Mouse (Mus musculus) myocyte (in vitro differentiated cells): ENCODE data around the gene C530008M17Rik. TPM values are rescaled to one million over a fixed set of nuclear protein-coding genes. Genes with fewer than 3 reads are reported as not detected.

Experiments
- H3K27me3 ChIP-seq: one replicate; pipeline ENCODE4 v1.6.1; 2011; ENCODE audit not compliant: control insufficient read depth, insufficient read depth, insufficient read length
- H3K36me3 ChIP-seq: one replicate; pipeline ENCODE4 v1.6.1; 2011; ENCODE audit not compliant: control insufficient read depth, insufficient read depth
- H3K4me2 ChIP-seq: one replicate; pipeline ENCODE4 v1.6.1; 2011; ENCODE audit warnings: low read depth, control low read depth
- H3K4me3 ChIP-seq: one replicate; pipeline ENCODE4 v1.5.1; 2011; ENCODE audit warnings: mild to moderate bottlenecking, control low read depth, moderate library complexity
- H3K79me2 ChIP-seq: one replicate; pipeline ENCODE4 v1.6.1; 2011; ENCODE audit not compliant: control insufficient read depth, insufficient read depth
- H3ac ChIP-seq: one replicate; pipeline ENCODE4 v1.6.1; 2011; ENCODE audit not compliant: control insufficient read depth, insufficient read length
- CEBPB ChIP-seq: IDR thresholded peaks from 2 replicates; pipeline ENCODE4 v1.6.1; 2011; ENCODE audit warnings: mild to moderate bottlenecking, moderate library complexity; ENCODE audit not compliant: poor library complexity, insufficient read depth, severe bottlenecking
- E2F4 ChIP-seq: IDR thresholded peaks from one replicate; pipeline ENCODE4 v1.6.1; 2011; ENCODE audit warnings: mild to moderate bottlenecking, control low read depth, moderate library complexity; ENCODE audit not compliant: insufficient read depth
- MAX ChIP-seq: IDR thresholded peaks from one replicate; pipeline ENCODE4 v1.6.1; 2011; ENCODE audit warnings: low read depth, mild to moderate bottlenecking, control low read depth
- MYOD1 ChIP-seq, 3 experiments: IDR thresholded peaks; one replicate each; pipeline ENCODE4 v1.6.1; 2011; ENCODE audit warnings: control low read depth in 2 of 3, low read depth in 2 of 3, mild to moderate bottlenecking in 2 of 3, moderate library complexity in 1 of 3; ENCODE audit not compliant: insufficient read length in 2 of 3, control insufficient read depth in 1 of 3
- MYOG ChIP-seq, 3 experiments: IDR thresholded peaks; one replicate each; pipeline ENCODE4 v1.6.1; 2011; ENCODE audit warnings: control low read depth in 2 of 3, low read depth in 2 of 3, mild to moderate bottlenecking in 2 of 3; ENCODE audit not compliant: insufficient read length in 2 of 3, control insufficient read depth in 1 of 3, insufficient read depth in 1 of 3
- POLR2A ChIP-seq: IDR thresholded peaks from one replicate; pipeline ENCODE4 v1.6.1; 2011; ENCODE audit warnings: low read depth, mild to moderate bottlenecking, control low read depth, moderate library complexity; ENCODE audit not compliant: insufficient read length
- POLR2AphosphoS2 ChIP-seq: IDR thresholded peaks from one replicate; pipeline ENCODE4 v1.6.1; 2011; ENCODE audit warnings: low read depth, control low read depth; ENCODE audit not compliant: insufficient read length
- REST ChIP-seq: IDR thresholded peaks from one replicate; pipeline ENCODE4 v1.6.1; 2011; ENCODE audit warnings: mild to moderate bottlenecking, control low read depth, moderate library complexity; ENCODE audit not compliant: insufficient read depth, insufficient read length
- SRF ChIP-seq: IDR thresholded peaks from one replicate; pipeline ENCODE4 v1.6.1; 2011; ENCODE audit warnings: low read depth; ENCODE audit not compliant: control insufficient read depth, insufficient read length
- TCF12 ChIP-seq: IDR thresholded peaks from one replicate; pipeline ENCODE4 v1.6.1; 2011; ENCODE audit warnings: mild to moderate bottlenecking, control low read depth; ENCODE audit not compliant: poor library complexity, insufficient read depth, severe bottlenecking
- TCF3 ChIP-seq: IDR thresholded peaks from one replicate; pipeline ENCODE4 v1.6.1; 2011; ENCODE audit warnings: low read depth, control low read depth; ENCODE audit not compliant: insufficient read length
- USF1 ChIP-seq: IDR thresholded peaks from one replicate; pipeline ENCODE4 v1.6.1; 2011; ENCODE audit warnings: low read depth, mild to moderate bottlenecking, control low read depth, moderate library complexity
- polyA plus RNA-seq: library from polyadenylated mRNA; unstranded; fragments of >200 nt; fragmentation: generic; extraction: Trizol; gene quantifications from one replicate; pipeline ENCODE4 v1.2.1, GENCODE M21; 2012; ENCODE audit warnings: missing spikeins

Gene C530008M17Rik
- polyA plus RNA-seq, 1 experiment: 0.94 TPM

DNA sequence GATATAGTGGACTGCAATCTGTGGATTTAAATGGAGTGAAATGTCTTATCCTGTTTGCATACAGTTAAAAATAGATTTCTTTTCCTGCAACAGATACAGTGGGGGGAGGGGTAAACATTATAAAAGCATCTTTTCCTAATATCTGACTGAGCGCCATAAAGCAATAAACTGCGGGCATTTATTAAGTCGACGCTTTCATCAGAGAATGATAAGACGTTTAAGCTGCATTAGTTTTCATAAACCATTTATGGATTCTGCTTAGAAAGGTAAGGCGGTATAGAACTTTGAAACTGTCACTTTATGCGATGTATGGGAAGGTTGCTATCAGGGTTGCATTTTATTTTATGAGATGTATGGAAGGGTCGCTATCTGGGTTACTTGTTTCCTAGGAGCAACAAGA lies 141.7 kb downstream of the C530008M17Rik start:
- Histone ChIP-seq H3K4me2 (no peak overlapping the region), H3K27me3 (no peaks in the 10 kb centered on the region), H3K79me2 (no peaks in the 10 kb centered on the region), H3ac (no peak overlapping the region), H3K36me3 (no peaks in the 10 kb centered on the region), H3K4me3 (no peak overlapping the region)
- TF ChIP-seq CEBPB (no peak), SRF (no peak), MAX (no peak), REST (no peak), MYOD1 (IDR thresholded peaks at IDR 0.05; ENCODE audit: control insufficient read depth in 1 of 3, insufficient read length in 2 of 3, low read depth in 2 of 3) (no peak), POLR2A (no peak), MYOG (IDR thresholded peaks at IDR 0.05; ENCODE audit: control insufficient read depth in 1 of 3, insufficient read depth in 1 of 3, insufficient read length in 2 of 3, low read depth in 2 of 3) (no peak), TCF12 (no peak)

DNA sequence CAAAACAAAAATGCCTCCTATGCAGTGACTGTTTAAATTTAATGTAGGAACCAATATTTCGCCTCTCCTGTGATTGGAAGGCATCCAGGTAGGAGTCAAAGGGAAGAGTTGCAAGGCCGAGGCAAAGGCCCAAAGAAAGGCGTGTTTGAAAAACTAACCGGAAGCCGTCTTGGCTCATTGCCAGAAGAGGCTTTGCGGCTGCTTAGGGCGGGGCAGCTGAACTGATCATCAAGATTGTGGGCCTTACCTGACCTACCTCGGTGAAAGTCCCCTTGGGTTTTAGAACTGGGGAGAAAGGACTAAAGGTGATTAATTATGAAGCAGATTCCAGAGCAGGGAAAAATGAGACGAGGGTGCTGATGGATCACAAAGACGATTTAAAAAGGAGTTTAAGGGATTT lies 143.2 kb downstream of the C530008M17Rik start:
- no peaks in the 10 kb centered on the region for H3K79me2 ChIP-seq
- no peaks in the 10 kb centered on the region for H3K27me3 ChIP-seq
- TF ChIP-seq REST (no peak), TCF3 (no peak)
- no peaks in the 10 kb centered on the region for H3K36me3 ChIP-seq
- no peak overlapping the region for H3K4me3 ChIP-seq
- H3ac ChIP-seq: no peak overlapping the region
- H3K4me2 ChIP-seq: no peak overlapping the region

DNA sequence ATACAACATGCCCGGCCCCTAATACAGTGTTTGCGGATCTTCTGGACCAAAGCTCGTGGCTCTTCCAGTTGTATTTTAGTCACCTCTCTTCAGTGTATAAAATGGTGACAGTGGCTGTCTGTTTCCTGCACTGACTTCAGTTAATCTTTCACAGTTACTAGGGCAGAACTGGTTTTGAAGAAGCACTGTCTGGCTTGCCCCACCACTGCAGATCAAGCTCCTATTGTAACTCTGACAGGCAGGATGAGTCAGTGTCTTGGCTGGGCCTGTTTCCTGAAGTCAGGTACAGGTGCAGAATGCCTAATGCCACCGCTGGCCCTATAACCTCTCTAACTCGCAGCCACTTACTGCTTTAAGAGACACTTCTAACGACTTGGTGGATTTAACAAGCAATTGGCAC lies 152.7 kb downstream of the C530008M17Rik start:
- Histone ChIP-seq H3K4me2 (no peak overlapping the region), H3K4me3 (no peak overlapping the region), H3K27me3 (no peaks in the 10 kb centered on the region), H3K36me3 (no peaks in the 10 kb centered on the region), H3ac (no peak overlapping the region), H3K79me2 (no peaks in the 10 kb centered on the region)
- TF ChIP-seq POLR2AphosphoS2 (no peak), MYOG (IDR thresholded peaks at IDR 0.05; ENCODE audit: control insufficient read depth in 1 of 3, insufficient read depth in 1 of 3, insufficient read length in 2 of 3, low read depth in 2 of 3) (no peak), CEBPB (no peak), USF1 (no peak), SRF (no peak), TCF3 (no peak), POLR2A (no peak), MYOD1 (IDR thresholded peaks at IDR 0.05; ENCODE audit: control insufficient read depth in 1 of 3, insufficient read length in 2 of 3, low read depth in 2 of 3) (no peak), MAX (no peak), TCF12 (no peak), E2F4 (no peak), REST (no peak)

DNA sequence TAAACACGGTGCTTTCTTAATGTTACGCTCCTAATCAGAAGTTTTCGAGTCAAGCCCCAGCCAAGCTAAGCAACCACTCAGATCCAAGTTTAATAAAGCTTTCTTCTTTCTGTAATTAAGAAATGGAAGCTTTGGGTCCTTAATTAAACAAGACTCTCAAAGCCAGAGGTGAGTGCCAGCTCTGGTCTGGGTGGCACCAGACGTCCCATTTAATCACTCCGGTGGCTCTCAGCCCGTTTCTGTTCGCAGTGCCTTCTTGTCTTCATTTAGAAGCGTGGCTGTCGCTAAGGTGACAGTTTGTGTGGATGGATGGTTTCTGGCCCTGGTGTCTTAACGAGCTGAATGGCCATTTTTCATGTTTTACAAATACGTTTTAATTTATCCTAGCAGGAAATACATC lies 158.7 kb downstream of the C530008M17Rik start:
- Histone ChIP-seq H3K4me3 (no peak overlapping the region), H3ac (no peak overlapping the region), H3K36me3 (no peaks in the 10 kb centered on the region), H3K4me2 (no peak overlapping the region), H3K79me2 (no peaks in the 10 kb centered on the region), H3K27me3 (no peaks in the 10 kb centered on the region)
- TF ChIP-seq USF1 (no peak), CEBPB (no peak), REST (no peak), MYOD1 (IDR thresholded peaks at IDR 0.05; ENCODE audit: control insufficient read depth in 1 of 3, insufficient read length in 2 of 3, low read depth in 2 of 3) (no peak), SRF (no peak), TCF3 (no peak), POLR2AphosphoS2 (no peak), MAX (no peak), MYOG (IDR thresholded peaks at IDR 0.05; ENCODE audit: control insufficient read depth in 1 of 3, insufficient read depth in 1 of 3, insufficient read length in 2 of 3, low read depth in 2 of 3) (no peak)

DNA sequence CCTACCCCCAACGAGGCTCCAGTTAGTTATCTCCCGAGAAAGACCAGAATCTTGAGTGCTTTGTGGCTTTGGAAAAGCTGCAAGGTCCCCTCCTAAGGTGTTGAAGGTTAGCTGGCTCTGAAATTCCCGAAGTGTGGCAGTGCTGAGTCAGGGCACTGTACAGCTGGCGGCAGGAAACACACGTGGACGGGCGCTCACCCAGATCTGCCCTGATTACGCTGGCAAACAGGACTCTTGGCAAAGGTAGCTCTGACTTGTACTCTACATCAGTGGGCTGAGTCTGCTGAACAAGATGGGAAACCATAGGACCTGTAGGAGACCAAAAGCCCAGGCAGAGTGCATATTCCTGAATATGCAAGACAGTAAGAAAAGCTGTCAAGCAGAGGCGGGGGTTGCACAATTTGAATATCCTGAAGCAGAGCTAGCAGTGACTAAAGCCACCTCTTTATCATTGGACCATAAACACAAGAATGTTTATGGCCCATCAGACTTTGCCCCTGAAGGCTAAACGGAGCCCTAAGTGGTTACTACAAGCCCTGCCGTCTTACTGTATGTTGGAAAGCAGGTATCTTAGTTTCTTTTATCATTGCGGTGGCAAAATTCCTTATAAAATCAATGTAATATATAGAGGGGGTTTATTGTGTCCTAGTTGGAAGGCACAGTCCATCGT lies 159.6 kb downstream of the C530008M17Rik start:
- Histone ChIP-seq H3K36me3 (no peaks in the 10 kb centered on the region), H3K4me2 (no peak overlapping the region), H3K4me3 (no peak overlapping the region), H3ac (no peak overlapping the region), H3K27me3 (no peaks in the 10 kb centered on the region), H3K79me2 (no peaks in the 10 kb centered on the region)
- TF ChIP-seq TCF3 (no peak), MYOD1 (IDR thresholded peaks at IDR 0.05; ENCODE audit: control insufficient read depth in 1 of 3, insufficient read length in 2 of 3, low read depth in 2 of 3) (no peak), POLR2AphosphoS2 (no peak), TCF12 (no peak), POLR2A (no peak), USF1 (no peak), SRF (no peak), E2F4 (no peak), REST (no peak), MYOG (IDR thresholded peaks at IDR 0.05; ENCODE audit: control insufficient read depth in 1 of 3, insufficient read depth in 1 of 3, insufficient read length in 2 of 3, low read depth in 2 of 3) (no peak), MAX (no peak), CEBPB (no peak)
